Mouse (Mus musculus) thymus, adult 2 months (tissue): ENCODE data around the gene Adgrf4. TPM values are rescaled to one million over a fixed set of nuclear protein-coding genes. Genes with fewer than 3 reads are reported as not detected.
A peak's percentile ranks its signal among the peaks of the same experiment; 100 is the strongest.

ENCODE experiments used
- DNase-seq: peaks from one replicate; pipeline ENCODE4 v3.0.0; 2021
- H3K27ac ChIP-seq: fragments of 200-500 bp; 2 replicates; pipeline ENCODE4 v1.5.1; 2012; ENCODE audit warnings: low read length, control low read depth; ENCODE audit not compliant: control insufficient read depth, insufficient read depth
- H3K27me3 ChIP-seq: fragments of 200-500 bp; 2 replicates; pipeline ENCODE4 v1.6.1; 2012; ENCODE audit warnings: mild to moderate bottlenecking, low read length, moderate library complexity, mixed read lengths; ENCODE audit not compliant: control insufficient read depth, insufficient read depth
- H3K36me3 ChIP-seq: fragments of 200-500 bp; 2 replicates; pipeline ENCODE4 v1.6.1; 2012; ENCODE audit warnings: mild to moderate bottlenecking, low read length, moderate library complexity; ENCODE audit not compliant: control insufficient read depth, insufficient read depth
- H3K4me1 ChIP-seq: fragments of 200-500 bp; replicated peaks from 2 replicates; pipeline ENCODE4 v1.6.1; 2012; ENCODE audit warnings: low read length; ENCODE audit not compliant: control insufficient read depth, insufficient read depth
- H3K4me3 ChIP-seq: fragments of 200-500 bp; 2 replicates; pipeline ENCODE4 v1.5.1; 2012; ENCODE audit warnings: mild to moderate bottlenecking, low read length, control low read depth, moderate library complexity; ENCODE audit not compliant: control insufficient read depth, insufficient read depth
- CTCF ChIP-seq: fragments of 200-500 bp; IDR thresholded peaks from 2 replicates; pipeline ENCODE4 v1.5.1; 2012; ENCODE audit warnings: mild to moderate bottlenecking, control low read depth, low read length, moderate library complexity, borderline replicate concordance; ENCODE audit not compliant: control insufficient read depth, poor library complexity, insufficient read depth; ENCODE audit errors: extremely low read depth
- POLR2A ChIP-seq: fragments of 200-500 bp; IDR thresholded peaks from 2 replicates; pipeline ENCODE4 v1.6.1; 2012; ENCODE audit warnings: mild to moderate bottlenecking, low read length, control low read depth, moderate library complexity; ENCODE audit not compliant: control insufficient read depth, poor library complexity, insufficient read depth; ENCODE audit errors: extremely low read depth
- WGBS: fragments of 180-500 bp; shearing (Covaris S2); methylation state at CpG from one replicate; pipeline ENCODE4 v1.1.7; 2018; 5-methylcytosine and 5-hydroxymethylcytosine counted together
- polyA plus RNA-seq: library from polyadenylated mRNA; depleted of rRNA; stranded (reverse); fragments of >200 nt; gene quantifications from 2 replicates; pipeline ENCODE4 v1.2.3, GENCODE M21; 2012

Gene Adgrf4
- polyA plus RNA-seq, 1 experiment, result 0.62 TPM

GRCm38 (mm10) chr17:42702198-42702597 is 10.1 kb upstream of the Adgrf4 start:
- no peaks in the 10 kb centered on the region for H3K36me3 ChIP-seq
- no peak for DNase-seq
- TF ChIP-seq POLR2A (no peak), CTCF (no peak)
- H3K27me3 ChIP-seq, result no peaks in the 10 kb centered on the region
- WGBS, result 90% methylated on average over 9 of the region's 9 CpGs
- H3K27ac ChIP-seq, result no peak overlapping the region
- no peak overlapping the region for H3K4me3 ChIP-seq
- no peaks in the 10 kb centered on the region for H3K4me1 ChIP-seq

- H3K27me3 ChIP-seq, result no peaks in the 10 kb centered on the region
- no peak for DNase-seq
- no peaks in the 10 kb centered on the region for H3K4me1 ChIP-seq
- H3K27ac ChIP-seq, result no peak overlapping the region
- no peak overlapping the region for H3K4me3 ChIP-seq
- WGBS, result 86% methylated on average over 4 of the region's 4 CpGs
- TF ChIP-seq CTCF (no peak), POLR2A (no peak)
- no peaks in the 10 kb centered on the region for H3K36me3 ChIP-seq
Observed at GRCm38 (mm10) chr17:42694730-42695129, 2.6 kb upstream of the Adgrf4 start.

DNA sequence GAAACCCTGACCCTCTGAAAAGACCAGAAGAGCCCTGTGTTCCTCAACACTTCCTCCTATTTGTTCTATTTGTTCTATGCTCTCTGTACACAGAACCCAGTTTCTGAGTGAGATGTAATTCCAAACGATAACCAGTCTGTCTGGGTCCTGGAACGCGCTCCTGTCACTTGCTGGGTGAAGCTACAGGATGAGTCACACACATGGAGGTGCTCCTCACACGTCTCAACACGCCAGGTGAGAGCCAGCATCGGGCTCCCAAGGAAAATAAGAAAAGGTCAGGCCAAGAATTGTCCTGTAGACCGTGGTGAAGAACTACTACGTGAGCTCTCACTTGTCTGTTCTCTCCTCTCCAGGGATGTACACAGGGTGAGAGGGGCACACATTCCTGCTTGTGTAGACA is 1.6 kb downstream of the Adgrf4 start:
- TF ChIP-seq POLR2A, result no peak
- no peak for TF ChIP-seq CTCF
- no peaks in the 10 kb centered on the region for H3K27me3 ChIP-seq
- no peak for DNase-seq
- H3K27ac ChIP-seq, result no peak overlapping the region
- H3K4me3 ChIP-seq, result no peak overlapping the region
- H3K36me3 ChIP-seq, result no peaks in the 10 kb centered on the region
- H3K4me1 ChIP-seq, result no peaks in the 10 kb centered on the region
- 90% methylated on average over 8 of the region's 8 CpGs for WGBS

GRCm38 (mm10) chr17:42658634-42659422 is 33.3 kb downstream of the Adgrf4 start:
- Histone ChIP-seq H3K27me3 (no peaks in the 10 kb centered on the region), H3K4me3 (no peak overlapping the region), H3K27ac (no peak overlapping the region), H3K4me1 (no peaks in the 10 kb centered on the region), H3K36me3 (no peaks in the 10 kb centered on the region)
- DNase-seq, result peak; percentile 11
- 22% methylated on average over 14 of the region's 14 CpGs for WGBS
- peak; percentile 62; the same call in 1 of the 2 replicates for TF ChIP-seq CTCF
- TF ChIP-seq POLR2A, result no peak

DNA sequence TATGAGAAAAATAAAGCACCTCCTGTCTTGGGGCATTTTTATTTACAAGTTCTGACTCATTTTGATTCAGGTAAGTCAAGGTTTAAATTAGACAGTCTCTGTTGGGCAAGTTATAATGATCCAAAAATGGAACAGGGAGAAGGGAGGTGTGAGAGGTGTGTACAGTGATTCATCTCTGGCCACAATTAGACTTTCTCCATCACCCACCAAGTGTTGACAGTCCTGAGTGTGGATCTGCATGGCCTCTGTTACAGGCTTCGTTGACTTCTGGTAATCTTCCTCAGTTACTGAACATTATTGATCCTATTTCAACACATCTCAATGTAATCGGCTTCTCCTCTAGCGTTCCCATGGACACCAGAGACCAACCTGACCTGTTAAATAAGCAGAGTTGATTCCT is 48.7 kb downstream of the Adgrf4 start:
- 90% methylated on average over 3 of the region's 3 CpGs for WGBS
- Histone ChIP-seq H3K4me3 (no peak overlapping the region), H3K27ac (no peak overlapping the region), H3K36me3 (no peaks in the 10 kb centered on the region), H3K4me1 (no peaks in the 10 kb centered on the region), H3K27me3 (no peaks in the 10 kb centered on the region)
- TF ChIP-seq POLR2A (no peak), CTCF (no peak)
- DNase-seq, result no peak

DNA sequence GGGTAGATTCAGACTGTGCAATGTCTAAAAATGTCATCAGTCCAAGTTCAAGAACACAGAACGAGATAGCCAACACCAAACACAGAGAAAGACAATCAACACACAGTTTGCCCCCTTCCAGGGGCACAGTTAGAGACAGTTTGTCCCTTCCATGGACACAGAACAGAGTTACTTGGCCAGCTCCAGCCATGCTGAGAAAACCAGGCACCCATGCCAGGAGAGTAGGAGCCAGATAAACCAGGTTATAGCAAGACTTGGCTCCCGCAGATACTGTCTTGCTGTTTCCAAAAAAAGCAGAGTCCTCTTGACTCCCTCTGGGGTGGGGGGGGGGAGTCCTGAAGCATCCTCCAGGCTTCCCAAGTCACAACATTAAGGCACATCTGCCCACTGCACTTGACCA is 61.9 kb downstream of the Adgrf4 start:
- DNase-seq, result no peak
- H3K4me3 ChIP-seq, result no peak overlapping the region
- no peaks in the 10 kb centered on the region for H3K36me3 ChIP-seq
- TF ChIP-seq POLR2A (no peak), CTCF (no peak)
- H3K27ac ChIP-seq, result no peak overlapping the region
- no peaks in the 10 kb centered on the region for H3K4me1 ChIP-seq
- WGBS, result 89% methylated on average over 2 of the region's 2 CpGs
- no peaks in the 10 kb centered on the region for H3K27me3 ChIP-seq

DNA sequence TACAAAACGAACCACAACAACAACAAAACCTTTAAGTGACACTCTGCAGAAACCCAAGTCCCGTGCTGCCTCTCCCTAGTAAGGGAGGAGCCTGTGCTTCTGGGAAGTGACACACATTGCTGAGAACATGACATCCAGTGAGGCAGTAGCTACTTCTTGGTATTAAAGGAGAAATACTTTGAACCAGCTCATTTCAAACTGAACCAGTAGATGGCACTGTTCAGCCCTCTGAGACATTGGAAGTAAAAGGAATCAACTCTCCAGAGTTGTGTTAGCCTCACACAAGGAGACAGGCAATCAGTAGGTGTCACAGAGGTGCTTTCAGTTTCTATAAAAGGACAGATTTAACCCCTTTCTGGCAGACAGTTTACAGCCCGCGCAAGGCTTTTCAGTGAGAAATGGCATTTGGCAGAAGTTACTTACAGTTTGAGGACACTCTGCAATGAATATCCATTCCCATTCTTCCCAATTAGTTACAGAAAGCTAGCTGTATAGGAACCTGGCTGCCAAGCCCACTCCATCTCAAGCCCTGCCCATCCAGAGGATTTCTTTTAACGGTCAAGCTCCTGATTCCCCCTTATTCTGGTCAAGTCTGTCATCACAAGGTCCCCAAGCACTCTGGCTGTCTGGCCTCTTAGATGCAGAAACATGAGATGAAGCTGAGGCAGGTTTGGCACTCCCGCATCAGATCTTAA is 78.9 kb downstream of the Adgrf4 start:
- Histone ChIP-seq H3K4me3 (no peak overlapping the region), H3K36me3 (no peaks in the 10 kb centered on the region), H3K27me3 (no peaks in the 10 kb centered on the region), H3K27ac (no peak overlapping the region), H3K4me1 (no peaks in the 10 kb centered on the region)
- DNase-seq, result peak; percentile 3
- TF ChIP-seq CTCF, result no peak
- no peak for TF ChIP-seq POLR2A
- 38% methylated on average over 6 of the region's 6 CpGs for WGBS
